Mouse (Mus musculus) B cell, adult 2 months (primary cell): Measurements from ENCODE around the gene Lzts2.
A peak's percentile ranks its signal among the peaks of the same experiment; 100 is the strongest.

Source experiments
- DNase-seq, 2 experiments: peaks; one replicate each; pipeline ENCODE4 v3.0.0; 2022

Lzts2 gene

DNA sequence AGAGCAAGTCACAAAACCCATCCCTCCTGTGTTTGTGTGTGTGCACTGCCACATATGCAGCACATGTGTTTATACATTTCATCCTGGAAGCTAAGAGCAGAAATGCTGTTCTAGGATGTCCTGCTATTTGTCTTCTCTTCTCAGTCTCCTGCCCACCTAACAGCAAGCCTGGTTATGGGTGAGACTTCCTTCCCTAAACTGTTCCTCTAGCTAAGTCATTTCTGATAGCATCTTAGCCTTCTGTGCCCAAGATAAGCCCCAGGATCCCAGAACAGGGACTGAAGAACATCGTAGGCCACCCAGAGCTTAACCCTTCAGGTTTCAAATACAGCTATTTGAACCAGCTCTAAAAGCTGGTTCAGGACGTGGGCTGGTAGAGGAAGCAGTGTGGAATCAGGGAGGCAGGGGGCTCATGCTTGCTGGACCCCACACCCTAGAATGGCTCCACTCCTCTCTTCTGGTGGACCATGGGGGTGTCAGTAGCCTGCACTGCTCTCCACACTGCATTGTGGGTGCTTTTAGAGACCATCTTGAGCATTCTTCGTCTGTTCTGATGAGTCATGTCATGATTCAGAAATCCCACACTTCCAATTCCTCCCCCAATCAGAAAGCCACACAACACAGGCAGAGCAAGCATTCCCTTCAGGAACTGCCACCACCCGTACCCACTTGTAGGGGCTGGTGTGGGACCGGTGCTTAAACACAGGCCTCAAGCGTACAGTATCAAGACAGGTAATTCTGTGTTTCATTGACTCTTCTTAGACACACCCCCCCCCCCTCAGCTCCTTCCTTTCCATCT, 40.9 kb downstream of the Lzts2 start:
- DNase-seq: no peak

DNA sequence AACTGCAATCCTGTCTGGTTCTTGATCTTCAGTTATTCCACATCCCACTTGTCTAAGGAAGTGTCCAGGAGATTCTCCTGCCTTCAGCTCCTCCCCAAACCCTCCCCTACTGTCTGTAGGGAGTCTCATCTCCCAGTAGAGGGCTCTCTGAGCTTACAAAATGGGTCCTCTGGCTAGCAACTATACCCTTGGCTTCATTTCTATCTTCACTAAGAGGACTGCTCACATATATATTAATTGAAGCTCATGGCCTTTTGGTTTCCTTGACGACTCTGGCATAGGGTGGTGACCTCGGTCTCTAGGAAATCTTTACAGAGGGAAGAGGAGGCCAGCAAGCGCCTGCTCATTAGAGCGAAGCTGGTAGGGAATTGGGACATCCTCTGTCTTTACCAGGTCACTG, 42.1 kb downstream of the Lzts2 start:
- DNase-seq: no peak

DNA sequence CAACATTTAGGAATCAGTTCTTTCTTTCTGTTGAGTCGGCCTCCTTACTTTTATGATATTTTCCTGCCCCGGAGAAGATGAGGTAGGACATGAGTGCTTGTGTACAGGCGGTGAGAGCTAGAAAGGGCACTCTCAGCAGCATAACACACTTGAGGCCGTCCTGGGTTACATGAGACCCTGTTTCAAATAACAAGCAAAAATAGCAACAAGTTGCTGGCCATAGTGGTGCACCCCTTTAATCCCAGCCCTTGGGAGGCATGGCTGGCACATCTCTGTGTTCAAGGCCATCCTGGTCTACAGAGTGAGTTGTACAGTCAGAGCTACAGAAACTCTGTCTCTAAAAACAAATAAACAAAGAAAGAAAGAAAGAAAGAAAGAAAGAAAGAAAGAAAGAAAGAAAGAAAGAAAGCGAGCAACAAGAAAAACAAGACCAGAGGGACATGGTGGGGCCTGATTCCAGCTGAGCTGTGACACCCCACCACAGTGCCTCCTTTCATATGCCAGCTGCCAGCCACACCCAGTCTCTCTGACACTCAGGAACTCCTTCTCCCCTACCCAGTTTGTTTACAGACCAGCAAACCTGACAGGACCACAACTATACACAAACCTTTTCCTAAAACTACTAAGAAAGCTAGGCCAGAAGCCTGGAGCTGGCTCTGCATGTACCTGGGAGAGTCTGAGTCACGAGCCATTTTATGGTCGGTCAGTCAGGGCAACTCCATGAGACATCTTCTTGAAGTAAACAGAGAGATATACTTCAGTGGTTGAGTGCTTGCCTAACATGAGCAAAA, 42.9 kb downstream of the Lzts2 start:
- DNase-seq: no peak

DNA sequence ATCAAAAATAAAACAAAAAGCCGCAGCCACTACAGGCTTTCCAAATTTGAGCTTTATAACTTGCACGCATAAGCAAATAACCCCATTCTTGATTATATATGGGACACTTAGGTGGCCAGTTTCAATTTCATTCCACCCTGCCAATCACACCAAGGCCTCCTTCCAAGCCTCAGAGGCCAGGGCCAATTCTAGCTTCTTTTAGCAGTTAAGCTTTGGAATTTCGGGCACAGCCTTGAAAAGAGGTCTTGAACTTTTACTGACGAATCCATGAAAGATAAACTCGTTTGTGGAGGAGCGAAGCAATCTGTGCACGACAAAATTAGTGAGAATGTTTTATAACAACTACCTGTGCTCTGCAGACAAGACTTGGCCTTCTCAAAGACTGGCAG, 43.5 kb downstream of the Lzts2 start:
- no peak for DNase-seq

DNA sequence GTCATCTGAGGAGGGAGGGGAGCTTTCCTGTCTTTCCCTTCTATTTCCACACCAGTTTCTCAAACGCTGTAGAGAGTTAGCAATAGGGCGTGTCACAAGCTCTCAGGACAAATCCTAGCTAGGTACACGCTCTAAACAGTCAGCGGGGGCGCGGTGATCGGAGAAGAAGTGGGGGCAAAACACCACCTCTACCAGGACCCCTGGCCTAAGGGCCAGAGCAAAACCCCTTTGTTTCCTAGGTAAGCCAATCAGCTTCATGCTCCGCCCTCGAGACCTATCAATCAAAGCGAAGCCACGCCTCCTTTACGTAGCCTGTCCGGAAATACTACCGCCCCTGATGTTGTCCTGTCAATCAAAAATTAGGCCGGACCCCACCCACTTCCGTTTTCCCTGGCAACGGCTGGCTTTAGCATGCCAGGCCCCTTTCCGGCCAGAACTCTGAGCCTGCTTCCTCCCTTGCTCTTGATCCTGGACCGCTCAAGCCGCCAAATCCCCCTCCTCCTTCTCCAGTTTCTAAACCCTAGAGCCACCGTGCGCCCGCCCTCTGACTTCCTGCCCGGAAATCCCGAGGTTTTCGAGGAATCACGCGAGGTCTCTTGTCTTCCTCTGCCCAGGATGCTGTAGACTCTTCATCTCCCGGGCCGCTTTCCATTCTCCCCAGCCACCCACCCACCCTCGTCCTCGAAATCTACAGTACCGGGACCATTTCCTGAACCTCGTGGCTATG, 44.1 kb downstream of the Lzts2 start:
- peak; percentile 91 to 92 for DNase-seq

DNA sequence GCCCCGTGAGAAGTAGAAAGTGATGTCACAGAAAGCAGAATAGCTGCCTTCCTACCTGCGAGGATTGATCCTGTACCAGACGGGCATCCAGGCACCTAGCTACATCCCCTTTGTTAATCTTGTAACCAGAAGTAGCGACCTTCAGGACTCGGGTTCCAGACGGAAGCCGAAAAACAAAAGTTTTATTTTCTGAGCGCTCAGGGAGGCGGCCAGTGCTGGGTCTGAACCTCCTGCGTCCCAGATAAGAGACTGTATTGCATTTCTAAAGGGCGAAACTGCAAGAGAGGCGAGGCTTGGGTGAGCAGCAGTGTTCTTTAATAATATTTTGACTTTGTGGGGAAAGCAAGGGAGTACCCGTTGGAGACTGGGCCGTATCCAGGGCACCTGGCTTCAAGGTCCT, 44.6 kb downstream of the Lzts2 start:
- no peak for DNase-seq

DNA sequence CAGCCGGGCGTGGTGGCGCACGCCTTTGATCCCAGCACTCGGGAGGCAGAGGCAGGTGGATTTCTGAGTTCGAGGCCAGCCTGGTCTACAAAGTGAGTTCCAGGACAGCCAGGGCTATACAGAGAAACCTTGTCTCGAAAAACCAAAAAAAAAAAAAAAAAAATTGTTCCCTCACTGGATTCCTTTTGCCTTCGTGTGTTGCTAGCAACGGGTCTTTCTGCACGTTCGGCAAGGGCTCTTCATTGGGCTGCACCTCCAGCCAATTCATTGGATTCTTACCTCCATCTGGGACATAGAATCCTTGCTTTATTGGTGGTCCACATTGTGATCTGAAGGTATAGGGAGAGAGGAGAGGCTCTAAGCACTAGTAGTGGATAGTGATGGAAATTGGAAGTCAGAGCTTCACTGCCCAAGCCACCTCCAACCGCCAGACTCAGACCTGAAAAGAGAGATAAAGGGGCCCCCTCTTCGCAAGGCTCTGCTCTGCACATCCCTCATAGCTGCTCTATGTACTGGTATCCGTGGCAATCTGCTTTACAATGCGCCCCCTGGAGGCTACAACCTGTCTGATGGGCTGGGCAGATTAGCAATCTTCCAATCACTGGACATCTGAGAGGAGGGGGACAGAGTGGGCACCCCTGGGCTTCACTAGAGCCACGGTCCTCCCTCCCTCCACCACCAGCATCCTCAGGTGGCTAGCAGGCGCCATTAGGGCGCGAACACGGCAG, 49.5 kb downstream of the Lzts2 start:
- DNase-seq: peak; percentile 81 to 83

DNA sequence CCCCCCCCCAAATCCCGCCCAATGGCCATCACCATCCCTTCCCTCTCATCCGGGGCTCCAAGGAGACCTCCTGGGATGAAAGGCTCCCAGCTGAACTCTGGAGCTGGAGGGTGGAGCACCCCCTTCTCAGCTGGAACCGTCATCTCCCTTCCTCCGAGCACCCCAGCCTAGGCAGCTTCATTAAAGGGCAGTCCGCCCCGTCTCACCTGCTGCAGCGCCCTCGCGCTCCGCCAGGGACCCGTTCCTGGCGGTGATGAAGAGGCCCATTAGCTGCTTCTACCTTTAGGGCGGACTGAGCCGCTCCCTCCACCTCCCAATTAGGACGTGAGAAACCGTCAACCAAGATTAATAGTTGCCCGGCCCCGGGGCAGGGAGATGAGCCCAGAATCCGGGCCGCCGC, 51.0 kb downstream of the Lzts2 start:
- DNase-seq: no peak

DNA sequence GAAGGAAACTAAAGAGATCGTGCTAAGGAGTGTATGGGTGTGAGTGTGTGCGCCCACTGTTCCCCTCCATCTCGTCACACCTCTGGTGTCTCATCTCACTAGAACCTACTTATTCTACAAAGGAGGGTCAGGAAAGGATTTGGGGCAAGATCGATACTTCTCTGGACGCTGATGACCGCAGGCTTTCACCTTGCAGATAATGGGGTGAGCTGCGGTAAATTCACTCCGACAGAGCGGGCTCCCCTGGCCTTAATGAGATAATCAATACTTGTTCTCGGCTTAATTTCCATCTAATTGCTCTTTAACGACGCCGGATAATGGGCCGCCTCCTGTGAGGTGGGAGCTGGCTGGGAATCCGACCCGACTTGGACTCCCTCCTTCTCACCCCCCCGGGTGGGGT, 53.0 kb downstream of the Lzts2 start:
- DNase-seq: no peak

DNA sequence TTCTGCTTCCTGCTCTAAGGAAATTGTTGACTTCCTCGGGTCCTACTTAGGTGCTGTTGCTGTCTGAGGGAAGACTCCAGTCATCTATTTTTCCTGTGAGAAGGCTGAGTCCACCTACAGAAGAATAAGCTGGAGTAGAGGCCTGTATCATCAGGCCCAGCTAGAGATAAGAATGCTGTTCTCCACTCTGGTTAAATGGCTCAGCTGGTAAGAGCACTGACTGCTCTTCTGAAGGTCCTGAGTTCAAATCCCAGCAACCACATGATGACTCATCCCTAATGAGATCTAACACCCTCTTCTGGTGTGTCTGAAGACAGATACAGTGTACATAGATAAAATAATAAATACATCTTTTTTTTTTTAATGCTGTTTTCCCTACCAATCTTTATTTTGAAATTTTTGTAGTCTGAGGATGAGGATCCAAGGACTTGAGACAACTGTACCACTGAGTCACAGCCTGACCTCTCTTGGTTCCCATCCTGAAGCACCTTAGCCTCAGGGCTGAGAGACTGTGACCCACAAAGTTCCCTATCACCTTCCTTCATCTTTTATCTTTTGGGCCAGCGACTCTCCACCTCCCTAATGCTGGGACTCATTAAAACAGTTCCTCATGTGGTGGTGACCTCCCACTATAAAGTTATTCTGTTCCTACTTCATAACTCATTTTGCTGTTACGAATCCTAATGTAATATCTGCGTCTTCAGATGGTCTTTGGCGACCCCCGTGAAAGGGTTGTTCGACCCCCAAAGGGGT, 53.7 kb downstream of the Lzts2 start:
- no peak for DNase-seq

DNA sequence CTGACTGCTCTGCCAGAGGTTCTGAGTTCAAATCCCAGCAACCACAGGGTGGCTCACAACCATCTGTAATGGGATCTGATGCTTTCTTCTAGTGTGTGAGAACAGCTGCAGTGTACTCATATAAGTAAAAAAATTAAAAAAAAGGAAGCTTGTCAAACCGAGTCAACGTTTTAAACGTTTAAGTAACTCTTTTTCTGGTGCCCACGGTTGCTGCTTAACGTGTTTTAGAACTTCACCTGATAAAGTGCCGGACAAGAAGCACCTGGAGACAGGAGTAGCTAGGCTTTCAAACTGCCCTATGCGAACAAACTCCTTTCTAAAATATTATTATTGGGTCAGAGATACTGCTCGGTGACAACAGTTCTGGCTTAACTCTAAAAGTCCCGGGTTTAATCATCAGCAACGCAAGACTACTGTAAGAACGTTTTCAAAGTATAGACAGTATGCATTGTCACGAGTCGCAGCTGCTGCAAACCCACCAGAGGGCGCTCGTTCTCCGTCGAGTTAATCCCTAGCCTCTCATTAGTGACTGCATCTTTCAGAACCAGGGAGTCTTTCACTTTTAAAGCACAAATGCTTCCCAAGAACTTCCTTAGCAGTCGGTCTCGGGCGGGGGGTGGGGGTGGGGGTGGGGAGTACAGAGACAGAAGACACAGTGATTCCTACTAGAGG, 59.8 kb downstream of the Lzts2 start:
- peak; percentile 90 to 92 for DNase-seq

DNA sequence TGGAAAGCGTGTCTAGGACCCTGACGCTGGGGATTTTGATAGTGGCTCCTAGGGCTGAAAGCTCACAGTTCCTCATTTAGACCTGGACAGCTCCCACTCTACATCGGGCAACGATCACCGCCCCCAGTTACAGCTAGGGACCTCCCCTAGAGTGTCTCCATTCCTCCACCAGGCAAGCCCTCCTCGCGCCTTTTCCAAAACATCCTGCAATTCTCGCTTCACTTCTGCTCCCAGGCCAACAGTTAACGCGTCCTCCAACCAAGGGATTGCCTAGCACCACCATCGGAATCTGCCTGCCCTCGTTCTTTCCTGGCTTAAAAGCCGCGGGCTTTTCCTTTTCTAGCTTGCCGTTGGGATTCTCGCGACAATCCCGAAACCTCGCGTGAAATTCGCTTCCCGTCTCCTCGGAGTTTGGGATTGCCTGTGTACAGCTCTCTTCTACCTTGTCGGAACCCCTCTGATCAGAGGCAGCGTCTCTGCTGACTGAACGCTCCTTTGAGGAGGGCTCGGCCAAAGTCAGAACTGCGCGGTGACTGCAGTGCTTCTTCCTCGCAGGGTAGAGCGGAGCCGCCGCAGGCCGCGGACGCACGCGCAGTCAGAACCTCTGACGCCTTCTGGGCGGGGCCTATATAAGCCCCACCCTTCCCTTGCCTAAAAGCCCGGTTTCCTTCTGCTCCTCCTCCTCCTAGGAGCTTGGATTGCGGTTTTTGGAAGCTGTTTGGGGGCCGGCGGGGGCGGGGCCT, 60.5 kb downstream of the Lzts2 start, which contains the start of gene Kazald1:
Kazald1 (plus strand) TSS at position 662 of the 743 bp plus-strand sequence.
- DNase-seq: peak; percentile 91 to 92

DNA sequence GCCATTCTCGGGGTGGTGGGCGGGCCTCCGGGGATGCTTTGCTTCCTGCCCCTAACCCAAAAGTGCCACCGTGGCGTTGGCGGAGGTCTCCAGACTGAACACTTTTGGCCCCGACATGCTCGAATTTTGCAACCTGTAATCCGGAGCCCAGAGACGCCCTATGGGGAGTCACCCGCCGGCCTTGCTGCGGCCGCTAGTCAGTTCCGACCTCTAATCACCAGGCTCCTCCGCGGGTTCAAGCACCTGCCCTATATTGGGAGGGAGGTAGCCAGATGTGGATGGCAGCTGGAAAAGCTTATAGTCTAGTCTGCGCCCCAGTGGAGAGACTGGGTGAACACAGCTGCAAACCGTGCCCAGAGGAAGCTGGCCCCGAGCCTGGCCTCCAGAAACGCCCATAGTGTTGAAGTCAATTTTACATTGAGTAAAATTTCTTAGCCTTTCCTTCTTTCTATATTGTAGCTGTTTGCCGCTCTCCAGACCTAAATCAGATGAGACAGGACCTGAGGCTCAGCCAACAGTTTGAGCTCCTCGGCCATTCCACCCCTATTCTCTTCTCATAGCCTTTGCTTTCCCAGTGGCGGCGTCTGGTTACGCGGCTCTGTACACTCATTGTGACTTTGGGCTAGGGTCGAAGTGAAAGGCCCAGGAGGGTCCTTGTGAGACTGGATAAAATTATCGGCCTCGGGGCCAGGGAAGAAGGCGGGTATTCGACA, 61.3 kb downstream of the Lzts2 start:
- peak; percentile 14 to 19 for DNase-seq

DNA sequence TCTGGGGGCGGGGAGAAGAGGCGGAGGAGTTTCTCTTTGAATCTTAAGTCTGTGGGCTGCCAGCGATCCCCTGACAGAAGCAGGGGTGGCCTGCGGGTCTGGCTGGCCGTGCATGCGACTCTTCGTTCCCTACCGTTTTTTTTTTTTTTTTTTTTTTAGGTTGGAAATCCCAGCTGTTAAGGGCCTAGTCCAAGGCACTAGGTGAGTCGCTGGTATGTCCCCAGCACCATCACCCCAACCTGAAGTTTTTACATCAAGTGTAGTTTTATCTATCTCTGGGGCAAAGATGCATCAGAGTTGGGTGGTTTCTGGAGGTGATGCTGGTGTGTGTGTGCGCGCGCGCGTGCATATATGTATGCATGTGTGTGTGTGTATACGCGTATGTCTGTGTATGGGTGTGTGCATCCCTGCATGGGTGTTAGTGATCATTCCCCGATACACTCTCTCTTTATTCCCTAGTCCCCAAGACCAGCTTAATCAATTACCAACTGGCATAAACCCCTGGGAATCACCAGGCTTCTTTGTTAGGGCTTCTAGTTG, 61.9 kb downstream of the Lzts2 start:
- DNase-seq: peak in 1 of 2 experiments; percentile 14
